Mouse (Mus musculus) lung, adult 2 months (tissue): Measurements from ENCODE around the gene Selenof.

Experiments
- CTCF ChIP-seq: fragments of 200-500 bp; IDR thresholded peaks from 2 replicates; pipeline ENCODE4 v1.5.1; 2011; ENCODE audit warnings: mild to moderate bottlenecking, low read length, control low read depth; ENCODE audit not compliant: insufficient read depth
- POLR2A ChIP-seq: fragments of 200-500 bp; IDR thresholded peaks from 2 replicates; pipeline ENCODE4 v1.6.1; 2011; ENCODE audit warnings: low read depth, mild to moderate bottlenecking, control low read depth, low read length, borderline replicate concordance; ENCODE audit errors: extremely low read depth

DNA sequence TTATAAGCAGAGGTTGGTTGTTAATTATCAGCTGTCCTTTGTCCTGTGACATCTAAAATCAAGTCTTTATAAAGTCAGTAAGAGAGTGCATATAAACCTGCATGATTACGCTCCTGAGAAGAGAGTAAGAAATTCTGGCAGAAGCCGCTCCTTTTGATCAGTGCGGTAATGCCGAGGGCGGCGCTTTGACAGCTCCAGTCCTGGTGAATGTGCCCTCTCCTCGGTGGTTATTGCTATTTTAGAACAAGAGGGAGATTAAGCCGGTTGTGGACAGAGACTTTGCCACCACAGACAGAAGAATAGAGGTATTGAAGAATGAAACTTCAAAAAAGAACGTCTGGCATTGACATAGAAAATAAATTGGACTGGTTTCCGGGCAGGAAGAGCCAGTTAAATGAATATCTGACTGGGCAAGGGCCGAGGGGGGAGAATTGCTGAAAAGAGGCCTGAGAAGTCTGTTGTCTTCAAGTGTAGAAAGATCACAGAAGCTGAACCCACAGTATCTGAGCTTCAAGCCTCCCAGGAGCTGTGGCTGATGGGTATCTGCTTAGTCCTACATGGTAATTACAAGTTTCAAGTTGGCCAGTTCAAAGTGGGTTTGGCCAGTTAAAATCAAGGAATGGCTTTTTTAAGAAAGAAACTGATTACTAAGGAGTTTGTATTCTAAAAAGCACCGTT is 27.8 kb downstream of the Selenof start:
- no peak for TF ChIP-seq CTCF
- no peak for TF ChIP-seq POLR2A
